Comparison of ENCODE assay signal across 10 mouse cellular contexts in the genomic region with DNA sequence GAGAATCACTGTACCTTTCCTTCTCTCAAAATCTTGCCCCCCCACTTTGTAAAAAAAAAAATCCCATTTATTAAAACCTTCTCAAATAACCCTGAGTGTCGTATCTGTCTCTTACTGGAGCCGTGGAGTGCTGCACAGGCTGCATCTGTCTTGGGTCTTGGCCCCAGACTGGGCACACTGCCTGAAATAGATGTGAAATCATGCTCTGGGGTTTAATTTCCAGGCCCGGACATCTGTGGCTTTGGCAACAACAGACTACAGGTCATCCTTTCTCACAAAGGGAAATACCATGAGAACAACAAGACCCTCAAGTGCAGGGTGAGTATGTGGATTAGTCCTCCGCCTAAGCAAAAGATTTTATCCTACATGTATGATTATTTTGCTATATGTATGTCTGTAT. TPM values are rescaled to one million over a fixed set of nuclear protein-coding genes. Genes with fewer than 3 reads are reported as not detected.
DNase-seq lines count a peak whose midpoint lies in the region; ATAC-seq lines count a peak whose summit lies in the region.
"Had no signal": no experiment of that assay in that cellular context is flagged by ENCODE, and none has a peak within 500 bp of the region (broad histone marks: within the 10 kb centered on the region; RNA-seq: fewer than 3 reads in every experiment).

No protein-coding gene starts in this region.

- H3K27ac ChIP-seq in liver, embryonic 11.5 days (ENCODE audit: low read depth, low read length): no peak overlapping the region
- H3K27ac ChIP-seq: midbrain, embryonic 12.5 days had no signal

- no peaks in the 10 kb centered on the region for H3K27me3 ChIP-seq in liver, embryonic 11.5 days (replicated peaks; ENCODE audit: control insufficient read depth, insufficient read depth, low read length)
- H3K27me3 ChIP-seq: midbrain, embryonic 12.5 days had no signal

- 75% methylated on average over 4 of the region's 4 CpGs for WGBS in liver, embryonic 11.5 days

- no peak overlapping the region for H3K9ac ChIP-seq in liver, embryonic 11.5 days (ENCODE audit: low read depth, low read length)
- H3K9ac ChIP-seq: midbrain, embryonic 12.5 days had no signal

- peak; percentile 41 for DNase-seq in cerebellum, adult 11-12 months
- no peak for DNase-seq in cerebellum, adult 8-10 months
- DNase-seq in urinary bladder, postnatal 14 days (ENCODE audit: low spot score): peak; percentile 54
- no peak for DNase-seq in urinary bladder, adult 2 months (ENCODE audit: low spot score)
- DNase-seq in heart, postnatal 36 days: peak; percentile 53 to 62
- no peak for DNase-seq in thymus, postnatal 4 days
- no peak for DNase-seq in natural killer cell, adult 2 months (ENCODE audit: low spot score in 2 of 2)
- no peak for DNase-seq in liver, embryonic 11.5 days (ENCODE audit: low spot score)

- no peaks in the 10 kb centered on the region for H3K36me3 ChIP-seq in liver, embryonic 11.5 days (ENCODE audit: control insufficient read depth, insufficient read depth, low read length)
- H3K36me3 ChIP-seq: midbrain, embryonic 12.5 days had no signal

- no peak overlapping the region for H3K4me3 ChIP-seq in liver, embryonic 11.5 days (ENCODE audit: low read depth, low read length)
- H3K4me3 ChIP-seq: midbrain, embryonic 12.5 days had no signal

- intact Hi-C loops in heart, postnatal 36 days (cut with DNase I): no loop called here

- ATAC-seq in liver, embryonic 11.5 days (replicated peaks; ENCODE audit: low FRiP score): no peak

- no peaks in the 10 kb centered on the region for H3K9me3 ChIP-seq in liver, embryonic 11.5 days (ENCODE audit: control insufficient read depth, low read length)
- H3K9me3 ChIP-seq: midbrain, embryonic 12.5 days had no signal

- no peak overlapping the region for H3K4me2 ChIP-seq in liver, embryonic 11.5 days
- H3K4me2 ChIP-seq: midbrain, embryonic 12.5 days had no signal

- no peaks in the 10 kb centered on the region for H3K4me1 ChIP-seq in liver, embryonic 11.5 days (replicated peaks; ENCODE audit: control insufficient read depth, insufficient read depth, low read length)
- H3K4me1 ChIP-seq: midbrain, embryonic 12.5 days had no signal

RNA-seq across cellular contexts. Expression of a gene that starts 7.6 kb away (rescaled TPM):
- 0.04 and 0.18 TPM in 2 replicates for polyA plus RNA-seq in urinary bladder, adult 2 months (2012; rRNA removed)
- total RNA-seq in heart, postnatal 36 days (2021): not detected
- polyA plus RNA-seq in liver, embryonic 11.5 days (2014; fragmentation: Nextera tagmentation; extraction: Ambion mirVana): 0.12 TPM in 2 replicates
- total RNA-seq: CH12.LX had no signal

RNA-seq across cellular contexts. Expression of a gene that starts 38.1 kb away (rescaled TPM):
- 39.7 and 41.2 TPM in 2 replicates for polyA plus RNA-seq in urinary bladder, adult 2 months (2012; rRNA removed)
- total RNA-seq in heart, postnatal 36 days (2021): 10 to 100 TPM; 45.7 to 51.3 TPM
- polyA plus RNA-seq in liver, embryonic 11.5 days (2014; fragmentation: Nextera tagmentation; extraction: Ambion mirVana): 70.4 and 79.8 TPM in 2 replicates

RNA-seq across cellular contexts. Expression of a gene that starts 39.9 kb away (rescaled TPM):
- 95.4 and 97.5 TPM in 2 replicates for polyA plus RNA-seq in urinary bladder, adult 2 months (2012; rRNA removed)
- 100 to 1,000 TPM in 1 of 2 experiments, 10 to 100 TPM in 1; 97.8 to 104 TPM for total RNA-seq in heart, postnatal 36 days (2021)
- polyA plus RNA-seq in liver, embryonic 11.5 days (2014; fragmentation: Nextera tagmentation; extraction: Ambion mirVana): 40.6 and 45.7 TPM in 2 replicates

Comparison
In these comparisons a context has a peak if more than half of its experiments do, and no peak if none do; other contexts are left out.
1. DNase-seq: peak in cerebellum, adult 11-12 months (single experiment), urinary bladder, postnatal 14 days (single experiment) and heart, postnatal 36 days (2 of 2); none in cerebellum, adult 8-10 months (single experiment), urinary bladder, adult 2 months (single experiment), thymus, postnatal 4 days (single experiment), natural killer cell, adult 2 months (0 of 2) and liver, embryonic 11.5 days (single experiment).